Mouse (Mus musculus) adrenal gland (tissue): ENCODE measurements around the gene Atg2b.

Experiments used
- intact Hi-C: fragments of 180-260 bp; cut with DNase I; formaldehyde crosslinking; loops from one replicate; pipeline ENCODE4 v1.15.1; 2025

The Atg2b gene

DNA sequence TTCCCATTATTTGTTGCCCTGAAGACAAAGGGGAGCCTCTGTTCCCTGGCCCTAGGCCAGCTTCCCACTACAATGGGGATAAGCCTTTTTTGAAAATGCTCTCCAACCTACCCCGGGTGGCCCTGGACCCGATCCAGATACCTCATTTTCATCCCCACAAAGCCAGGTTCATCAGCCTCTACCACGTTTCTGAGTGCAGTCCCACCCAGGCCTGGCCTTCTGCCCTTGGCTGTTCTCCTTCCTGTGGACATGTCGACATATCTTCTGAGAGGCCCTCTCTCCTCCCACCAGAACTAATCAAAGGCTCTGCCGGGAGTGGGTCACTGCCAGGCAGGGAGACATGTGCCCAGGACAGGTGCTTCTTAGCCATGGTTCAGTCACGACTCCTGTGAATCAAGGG, 83.4 kb downstream of the Atg2b start:
- intact Hi-C loops, result no loop called here

DNA sequence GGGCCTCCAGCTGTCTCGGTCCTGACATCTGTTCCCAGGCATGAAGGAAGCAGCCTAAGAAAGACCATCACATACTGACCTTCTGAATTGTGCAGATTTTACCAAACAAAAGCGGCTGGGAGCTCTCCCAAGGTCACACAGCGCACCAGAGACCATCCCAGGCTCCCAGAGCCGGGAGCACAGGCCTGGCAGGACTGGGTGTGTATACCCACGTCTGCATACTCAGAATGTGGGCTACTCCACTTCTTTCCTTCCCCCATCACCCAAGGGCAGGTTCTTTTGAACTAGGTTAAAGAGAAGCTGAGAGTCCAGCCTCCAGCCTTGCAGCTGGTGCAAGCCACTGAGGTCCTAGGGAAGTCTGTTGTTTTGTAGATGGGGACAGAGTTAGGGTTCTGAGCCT, 85.9 kb downstream of the Atg2b start:
- intact Hi-C loops, result no loop called here

DNA sequence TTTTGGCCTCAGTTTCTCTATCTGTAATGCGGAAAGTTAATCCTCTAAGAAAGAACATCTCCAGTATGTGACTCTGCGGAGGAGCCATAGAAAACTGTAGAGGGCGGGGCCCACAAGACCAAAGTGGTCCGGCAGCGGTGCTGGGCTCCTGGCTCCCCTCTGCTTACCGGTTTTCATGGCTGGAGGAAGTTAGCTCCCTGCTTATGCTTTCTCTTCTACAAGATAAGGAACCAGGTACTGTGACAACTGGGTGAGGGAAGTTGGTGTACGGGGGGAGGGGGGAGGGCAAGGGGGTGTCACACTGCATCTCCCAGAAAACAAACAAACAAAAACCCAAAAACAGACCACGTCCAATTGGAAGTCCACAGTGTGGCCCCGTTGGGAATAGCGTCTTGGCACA, 86.5 kb downstream of the Atg2b start:
- intact Hi-C loops, result no loop called here

DNA sequence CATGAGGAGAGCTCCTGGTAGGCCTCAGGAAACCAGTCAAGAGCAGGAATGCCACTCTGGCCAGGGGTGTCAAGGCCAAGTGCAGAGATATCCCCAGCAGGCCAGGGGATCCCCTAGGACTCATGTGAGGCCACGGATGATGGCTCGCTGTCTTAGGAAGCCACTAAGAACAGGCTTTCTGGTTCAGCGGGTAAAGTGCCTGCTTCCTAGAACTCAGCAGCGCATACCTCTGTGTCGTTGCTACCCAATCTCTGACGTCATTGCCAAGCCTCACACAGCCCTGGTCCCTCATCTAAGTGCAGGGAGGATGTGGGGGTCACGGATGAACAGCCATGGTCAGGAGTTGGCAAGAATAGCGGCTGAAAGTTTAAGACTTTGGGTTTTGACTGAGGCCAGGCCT, 87.9 kb downstream of the Atg2b start:
- intact Hi-C loops, result no loop called here

DNA sequence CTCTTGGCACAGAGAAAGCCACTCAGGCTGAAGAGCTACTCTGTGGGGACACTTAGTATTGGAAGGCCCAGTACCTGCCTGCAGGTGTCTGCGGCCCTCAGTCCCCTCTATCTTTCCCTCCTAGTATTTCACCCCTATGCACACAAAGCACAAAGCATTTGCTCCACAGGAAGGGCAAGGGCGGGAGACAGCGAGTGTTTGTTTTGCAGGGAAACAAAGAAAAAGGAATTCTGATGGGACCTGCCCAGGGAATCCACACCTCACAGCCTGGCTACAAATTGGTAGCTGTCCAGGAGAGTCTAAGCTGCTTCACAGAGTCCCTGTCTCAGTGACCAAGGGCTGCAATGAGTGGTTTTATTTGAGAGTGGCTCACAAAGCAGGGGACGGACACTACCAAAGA, 91.5 kb downstream of the Atg2b start:
- intact Hi-C loops, result no loop called here

DNA sequence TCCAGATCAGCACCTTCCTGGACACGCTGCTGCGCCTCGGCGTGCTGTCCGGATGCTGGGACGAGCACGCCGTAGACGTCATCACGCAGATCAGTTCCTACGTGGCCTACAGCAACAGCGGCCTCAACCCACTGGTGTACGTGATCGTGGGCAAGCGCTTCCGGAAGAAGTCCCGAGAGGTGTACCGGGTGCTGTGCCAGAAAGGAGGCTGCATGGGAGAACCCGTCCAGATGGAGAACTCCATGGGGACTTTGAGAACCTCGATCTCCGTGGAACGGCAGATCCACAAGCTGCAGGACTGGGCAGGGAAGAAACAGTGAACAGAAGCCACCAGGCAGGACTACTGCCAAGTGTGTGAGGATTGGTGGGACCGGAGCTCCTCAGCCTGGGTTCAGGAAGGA, 92.7 kb downstream of the Atg2b start:
- intact Hi-C loops, result no loop called here

DNA sequence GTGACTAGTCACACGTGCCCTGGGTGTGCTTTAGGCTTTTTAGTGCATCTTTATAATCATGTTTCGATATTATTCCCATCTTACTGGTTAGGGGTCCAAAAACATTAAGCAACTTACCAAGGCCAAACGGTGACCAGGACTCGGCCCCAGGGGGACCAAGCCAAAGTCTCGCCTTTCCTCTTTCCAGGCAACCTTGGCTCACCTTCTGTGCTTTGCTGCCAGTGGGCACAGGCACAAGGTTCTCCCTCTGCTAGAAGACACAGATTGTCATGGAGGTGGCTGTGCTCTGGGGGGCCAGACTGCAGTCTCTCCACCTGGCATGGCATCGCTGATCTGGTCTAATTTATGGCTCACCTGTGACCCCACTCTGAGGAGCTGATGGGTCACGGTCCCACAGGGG, 94.2 kb downstream of the Atg2b start:
- intact Hi-C loops, result no loop called here

DNA sequence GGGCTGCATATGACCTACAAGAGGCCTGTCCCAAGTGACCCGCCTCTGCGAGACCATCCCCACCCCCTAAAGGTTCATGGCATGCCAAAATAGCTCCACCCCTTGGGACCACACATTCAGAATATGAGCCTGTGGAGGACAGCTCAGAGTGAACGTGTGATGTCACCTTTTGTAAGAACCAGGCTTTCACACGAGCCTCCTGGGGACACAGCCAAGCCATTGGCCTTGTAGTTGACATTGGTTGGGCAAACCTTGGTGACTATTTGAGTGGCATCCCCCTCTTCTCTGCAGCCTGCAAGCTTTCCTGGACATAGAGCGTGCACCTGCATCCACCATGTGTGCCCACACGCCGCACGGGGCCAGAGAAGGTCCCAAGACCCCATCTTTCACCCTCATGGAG, 97.5 kb downstream of the Atg2b start:
- intact Hi-C loops, result no loop called here

DNA sequence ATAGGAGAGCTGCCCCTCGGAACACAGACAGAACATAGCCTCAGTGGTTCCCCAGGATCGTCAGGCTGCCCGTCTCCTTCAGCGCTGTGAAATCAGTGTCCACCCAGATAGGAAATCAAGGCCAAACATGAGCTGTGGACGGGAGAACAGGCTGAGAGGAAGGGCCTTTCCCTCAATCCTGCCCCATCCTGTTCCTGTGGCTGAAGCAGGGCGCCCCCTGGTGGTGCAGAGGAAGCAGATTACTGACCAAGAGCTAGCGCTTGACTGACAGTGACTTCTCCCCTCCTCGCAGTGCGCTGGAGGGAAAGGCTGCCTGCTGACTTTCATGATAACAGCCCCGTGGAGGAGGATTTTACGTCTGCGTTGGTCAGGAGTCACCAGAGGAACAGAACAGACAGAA, 100.2 kb downstream of the Atg2b start:
- intact Hi-C loops, result loop anchor here (1.0 kb wide), 1 partner anchor 87 kb away; no protein-coding TSS in a partner anchor

DNA sequence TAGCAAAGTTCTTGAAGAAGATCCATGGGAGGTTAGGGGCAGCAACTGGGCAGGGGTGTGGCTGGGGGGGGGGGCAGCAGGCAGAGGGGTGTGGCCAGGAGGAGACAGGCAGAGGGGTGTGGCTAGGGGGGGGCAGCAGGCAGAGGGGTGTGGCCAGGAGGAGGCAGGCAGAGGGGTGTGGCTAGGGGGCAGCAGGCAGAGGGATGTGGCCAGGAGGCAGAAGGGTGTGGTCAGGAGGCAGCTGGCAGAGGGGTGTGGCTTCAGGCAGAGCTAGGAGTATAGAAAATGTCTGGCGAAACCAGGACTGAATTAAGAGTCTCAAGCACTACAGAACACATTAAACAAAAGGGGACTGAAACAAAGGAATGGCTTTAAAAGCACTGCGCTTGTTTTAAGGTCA, 101.5 kb downstream of the Atg2b start:
- intact Hi-C loops, result no loop called here

DNA sequence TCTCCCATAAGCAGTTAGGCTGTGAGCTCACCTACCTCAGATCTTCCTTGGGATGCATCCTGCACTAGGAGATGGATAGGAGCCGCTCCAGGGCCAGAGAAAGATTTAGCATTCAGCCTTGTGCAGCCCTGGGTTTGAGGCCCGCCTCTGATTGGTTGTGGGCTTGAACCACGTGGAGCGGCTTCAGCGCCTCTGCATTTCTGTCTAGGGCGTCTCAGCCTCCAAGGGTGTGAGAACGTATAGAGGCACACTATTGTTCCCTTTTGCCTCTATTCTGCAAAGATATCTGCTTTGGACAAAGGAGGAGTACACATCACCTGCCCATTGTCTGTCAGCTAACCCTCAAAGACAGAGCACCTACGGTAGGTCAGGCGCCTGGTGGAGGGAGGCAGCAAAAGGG, 102.5 kb downstream of the Atg2b start:
- intact Hi-C loops, result no loop called here

DNA sequence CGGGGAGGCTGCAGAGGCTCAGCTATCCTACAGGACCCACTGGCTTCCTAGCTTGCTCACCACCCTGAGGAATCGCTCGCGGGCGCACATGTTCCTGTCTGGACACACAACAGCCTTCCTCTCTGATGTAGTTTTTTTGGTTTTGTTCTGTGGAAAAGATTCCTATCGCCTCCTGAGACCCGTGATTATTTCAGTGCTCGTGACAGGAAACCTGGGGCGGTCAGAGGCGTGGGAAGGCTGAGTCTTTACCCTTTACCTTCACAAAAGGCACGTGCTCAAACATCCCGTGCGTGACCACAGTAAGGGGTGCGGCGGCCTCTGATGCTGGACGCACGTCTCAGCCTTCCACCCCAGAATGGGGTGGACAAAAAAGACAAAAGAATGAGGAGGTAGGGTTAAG, 104.5 kb downstream of the Atg2b start:
- intact Hi-C loops, result no loop called here

DNA sequence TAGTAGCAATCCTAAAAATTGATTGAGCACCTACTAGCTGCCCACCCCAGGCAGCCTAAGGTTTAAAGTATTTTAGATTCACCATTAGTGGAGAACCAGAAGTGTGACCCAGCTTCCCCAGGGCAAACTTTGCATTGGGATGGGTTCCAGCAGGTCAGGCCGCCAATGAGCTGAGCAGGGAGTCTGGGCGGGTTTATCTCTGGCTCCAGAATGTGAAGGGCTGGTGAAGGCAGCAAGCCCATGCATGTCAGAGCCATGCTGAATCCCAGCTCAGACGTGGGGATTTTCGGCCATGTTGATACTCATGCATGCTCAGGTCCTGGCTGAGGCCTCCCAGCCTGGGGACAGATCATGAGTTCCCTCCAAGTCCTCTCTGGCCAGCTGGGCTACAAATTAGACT, 110.7 kb downstream of the Atg2b start:
- intact Hi-C loops, result no loop called here

DNA sequence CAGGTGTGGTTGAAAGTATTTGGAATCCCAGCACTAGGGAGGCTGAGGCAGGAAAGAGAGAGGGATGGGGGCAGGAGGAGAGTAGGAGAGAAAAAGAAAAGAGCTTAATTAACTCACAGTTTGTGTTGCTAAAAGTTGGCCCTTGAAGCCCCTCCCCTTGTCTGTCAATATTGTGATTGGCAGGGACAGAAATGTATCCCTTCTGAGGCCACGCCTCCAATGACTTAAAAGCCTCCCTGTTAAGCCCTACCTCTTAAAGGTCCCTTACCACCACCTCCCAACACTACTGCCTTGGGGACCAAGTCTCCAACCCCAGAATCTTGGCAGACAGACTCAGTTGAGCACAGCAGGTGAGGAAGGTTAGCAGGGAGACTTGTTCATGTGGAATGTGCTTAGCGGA, 112.4 kb downstream of the Atg2b start:
- intact Hi-C loops, result no loop called here

DNA sequence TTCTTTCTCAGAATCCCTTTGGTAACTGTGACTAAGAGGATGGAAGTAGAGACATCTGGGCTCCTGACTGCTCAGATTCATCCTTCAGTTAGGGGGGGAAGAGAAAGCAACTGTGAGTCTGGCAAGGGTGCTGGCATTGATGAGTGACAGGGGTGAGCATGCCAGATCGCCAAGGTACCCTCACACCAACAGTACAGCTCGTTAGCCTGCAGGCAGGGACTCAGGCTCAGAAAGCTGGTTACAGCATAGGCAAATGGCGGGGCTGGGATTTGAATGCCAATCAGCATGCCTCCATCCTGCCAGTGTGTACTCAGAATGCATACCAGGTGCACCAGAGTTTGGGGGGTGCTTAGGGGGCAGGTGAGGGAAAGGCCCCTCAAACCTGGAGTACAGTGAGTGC, 113.1 kb downstream of the Atg2b start:
- intact Hi-C loops, result no loop called here
